Mouse (Mus musculus): ENCODE measurements around the gene Rhot2.
"Not testable (repeated sequence)": the region's sequence is repeated elsewhere in the genome, so short reads cannot be mapped to it uniquely, and the experiment has no call there.

The Rhot2 gene

GRCm38 (mm10) chr17:25828712-25829557 lies 15.7 kb downstream of the Rhot2 start, which contains the start of gene Jmjd8:
Gene Jmjd8 (plus strand): TSS chr17:25828867.
- peak; percentile 85 to 91 for DNase-seq (ENCODE audit: low spot score in 2 of 2)

GRCm38 (mm10) chr17:25828223-25828594 lies 16.4 kb downstream of the Rhot2 start:
- DNase-seq (ENCODE audit: low spot score in 2 of 2), result no peak

GRCm38 (mm10) chr17:25827546-25828222 lies 17.0 kb downstream of the Rhot2 start:
- DNase-seq (ENCODE audit: low spot score in 2 of 2), result no peak

- DNase-seq (ENCODE audit: low spot score in 2 of 2), result no peak
These were observed 17.6 kb downstream of the Rhot2 start for GRCm38 (mm10) chr17:25827011-25827410.

- no peak for DNase-seq (ENCODE audit: low spot score in 2 of 2)
These were observed 18.6 kb downstream of the Rhot2 start for GRCm38 (mm10) chr17:25825984-25826570.

GRCm38 (mm10) chr17:25825311-25825710 lies 19.3 kb downstream of the Rhot2 start:
- DNase-seq (ENCODE audit: low spot score in 2 of 2), result no peak

GRCm38 (mm10) chr17:25824362-25825142 lies 20.1 kb downstream of the Rhot2 start:
- DNase-seq (ENCODE audit: low spot score in 2 of 2), result no peak

GRCm38 (mm10) chr17:25823452-25823851 lies 21.2 kb downstream of the Rhot2 start, which contains the start of gene Wdr24:
Gene Wdr24 (plus strand): TSS chr17:25823627.
- peak; percentile 73 to 86 for DNase-seq (ENCODE audit: low spot score in 2 of 2)

- DNase-seq (ENCODE audit: low spot score in 2 of 2), result no peak
These were observed 25.5 kb downstream of the Rhot2 start for GRCm38 (mm10) chr17:25818851-25819780.

- DNase-seq (ENCODE audit: low spot score in 2 of 2), result no peak
These were observed 27.0 kb downstream of the Rhot2 start for GRCm38 (mm10) chr17:25817662-25818061.

GRCm38 (mm10) chr17:25813471-25813870 lies 31.2 kb downstream of the Rhot2 start:
- DNase-seq (ENCODE audit: low spot score in 2 of 2), result peak; percentile 88 to 90

GRCm38 (mm10) chr17:25810890-25811289 lies 33.8 kb downstream of the Rhot2 start:
- no peak for DNase-seq (ENCODE audit: low spot score in 2 of 2)

GRCm38 (mm10) chr17:25809606-25810340 lies 34.9 kb downstream of the Rhot2 start:
- DNase-seq (ENCODE audit: low spot score in 2 of 2), result peak; percentile 45 to 53

GRCm38 (mm10) chr17:25808789-25809605 lies 35.7 kb downstream of the Rhot2 start, which contains the start of gene Fbxl16:
Gene Fbxl16 (plus strand): TSS chr17:25809085.
- peak; percentile 90 to 92 for DNase-seq (ENCODE audit: low spot score in 2 of 2)

GRCm38 (mm10) chr17:25808028-25808427 lies 36.6 kb downstream of the Rhot2 start:
- no peak for DNase-seq (ENCODE audit: low spot score in 2 of 2)

- DNase-seq (ENCODE audit: low spot score in 2 of 2), result not testable (repeated sequence)
These were observed 37.2 kb downstream of the Rhot2 start for GRCm38 (mm10) chr17:25807452-25807851.

- no peak for DNase-seq (ENCODE audit: low spot score in 2 of 2)
These were observed 38.1 kb downstream of the Rhot2 start for GRCm38 (mm10) chr17:25806507-25806906.

- peak; percentile 79 to 88 for DNase-seq (ENCODE audit: low spot score in 2 of 2)
These were observed 41.7 kb downstream of the Rhot2 start for GRCm38 (mm10) chr17:25802825-25803517.
